Mouse (Mus musculus): ENCODE measurements at regions not wholly inside any gene's neighbourhood (a gene's known extent, or its start where the extent isn't known, plus 50 kb on each side); places are given as distances from the start of the nearest gene placed in this dataset.

DNA sequence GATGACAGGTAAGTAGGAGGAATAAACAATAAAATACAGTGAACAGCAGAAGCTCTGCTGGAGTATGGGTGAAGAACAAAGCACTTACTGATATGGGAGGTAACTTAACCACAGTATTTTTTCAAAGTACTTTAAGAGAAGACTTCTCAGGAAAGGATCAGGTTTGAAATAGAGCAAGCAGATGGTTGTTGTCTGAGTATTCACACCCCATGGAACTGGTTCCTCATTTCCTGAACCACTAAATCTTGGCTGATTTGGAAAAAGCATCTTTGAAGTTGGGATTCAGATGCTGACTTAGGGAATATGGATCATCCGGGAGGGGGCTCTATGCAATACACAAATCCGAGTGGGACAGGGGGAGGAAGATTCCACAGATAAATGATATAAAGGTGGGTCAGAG, 3930.7 kb downstream of the 9330182O14Rik start:
- no peak overlapping the region for H3K9ac ChIP-seq
- no peaks in the 10 kb centered on the region for H3K4me1 ChIP-seq (replicated peaks)
- WGBS, result 90% methylated on average over 2 of the region's 2 CpGs
- no peaks in the 10 kb centered on the region for H3K27me3 ChIP-seq
- H3K9me3 ChIP-seq, result no peaks in the 10 kb centered on the region
- H3K4me2 ChIP-seq, result no peak overlapping the region
- no peaks in the 10 kb centered on the region for H3K36me3 ChIP-seq
- H3K27ac ChIP-seq (replicated peaks), result no peak overlapping the region
- no peak overlapping the region for H3K4me3 ChIP-seq
- no peak for ATAC-seq (ENCODE audit: low FRiP score, low read depth)

DNA sequence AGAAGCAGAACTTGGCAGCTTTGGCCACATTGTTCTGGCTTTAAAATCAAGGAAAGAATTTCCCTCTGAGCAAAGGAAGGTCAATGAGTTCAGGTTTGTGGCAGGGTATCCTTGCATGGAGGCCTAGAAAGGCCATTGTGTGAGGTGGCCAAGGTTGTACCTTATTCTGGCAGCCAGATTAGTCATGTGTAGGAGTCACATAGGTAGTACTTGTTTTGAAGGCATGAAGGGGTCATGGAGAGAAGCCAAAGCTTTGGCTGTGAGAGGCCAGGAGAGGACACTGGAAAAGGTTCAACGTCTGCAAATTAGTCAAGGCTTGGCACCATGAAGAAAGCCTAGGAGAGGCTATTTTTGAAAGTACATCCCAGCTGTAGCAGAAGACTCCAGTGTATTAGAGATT, 3949.5 kb downstream of the 9330182O14Rik start:
- Histone ChIP-seq H3K9me3 (no peaks in the 10 kb centered on the region), H3K4me1 (replicated peaks) (no peaks in the 10 kb centered on the region), H3K27me3 (no peaks in the 10 kb centered on the region), H3K4me2 (no peak overlapping the region), H3K4me3 (no peak overlapping the region), H3K36me3 (no peaks in the 10 kb centered on the region), H3K27ac (replicated peaks) (no peak overlapping the region), H3K9ac (no peak overlapping the region)
- 83% methylated on average over 1 of the region's 1 CpGs for WGBS
- no peak for ATAC-seq (ENCODE audit: low FRiP score, low read depth)

DNA sequence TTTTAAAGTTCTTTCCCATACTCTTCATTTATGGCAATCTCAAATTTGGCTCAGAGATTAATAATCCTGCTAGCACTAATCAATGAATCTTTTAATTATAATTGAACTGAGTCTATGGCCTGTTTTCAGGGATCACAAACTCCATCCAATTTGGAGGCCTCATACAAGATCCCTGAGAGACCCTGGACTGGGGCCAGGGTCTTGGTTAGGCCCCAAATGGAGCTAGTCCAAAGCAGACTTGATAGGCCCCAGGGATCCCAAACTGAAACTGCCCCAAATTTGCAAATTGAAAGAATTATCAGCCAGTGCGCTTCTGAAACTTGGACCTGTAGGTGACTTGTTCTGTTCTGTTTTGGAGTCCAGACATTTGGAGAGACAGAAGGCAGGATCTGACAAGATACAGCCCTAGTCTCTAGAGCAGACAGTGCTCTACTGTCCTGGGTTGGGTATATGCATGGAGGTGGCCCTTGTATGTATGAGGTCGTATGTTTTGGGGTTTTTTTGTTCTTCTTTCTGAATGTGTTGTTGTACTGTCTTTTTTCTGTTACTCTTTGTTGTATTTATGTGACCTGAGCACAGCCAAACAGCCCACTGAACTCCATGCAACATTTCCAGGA, 3978.3 kb downstream of the 9330182O14Rik start:
- no peaks in the 10 kb centered on the region for H3K27me3 ChIP-seq
- no peak overlapping the region for H3K27ac ChIP-seq (replicated peaks)
- no peak for ATAC-seq (ENCODE audit: low FRiP score, low read depth)
- WGBS, result 67% methylated on average over 2 of the region's 2 CpGs
- H3K4me2 ChIP-seq, result no peak overlapping the region
- H3K9me3 ChIP-seq, result no peaks in the 10 kb centered on the region
- H3K4me3 ChIP-seq, result no peak overlapping the region
- no peak overlapping the region for H3K9ac ChIP-seq
- no peaks in the 10 kb centered on the region for H3K36me3 ChIP-seq
- H3K4me1 ChIP-seq (replicated peaks), result no peaks in the 10 kb centered on the region

DNA sequence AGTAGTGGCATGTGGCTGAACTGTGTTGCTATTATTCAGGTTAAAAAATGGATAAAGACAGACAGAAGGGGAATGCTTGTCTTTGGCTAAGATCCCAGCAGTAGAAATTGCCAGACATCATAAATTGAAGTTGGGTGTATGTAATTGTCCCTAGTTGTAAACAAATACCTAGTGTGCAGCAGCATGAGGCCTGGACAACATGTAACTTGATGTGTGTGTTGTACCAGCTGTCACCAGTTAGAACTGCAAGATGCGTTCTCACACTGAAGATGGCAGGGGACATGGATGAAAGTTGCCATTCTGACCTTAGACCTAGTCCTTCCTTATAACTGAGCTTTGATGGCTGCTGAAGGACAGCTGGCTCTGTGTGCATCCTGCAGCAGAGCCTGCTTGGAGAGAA, 4000.0 kb downstream of the 9330182O14Rik start:
- 53% methylated on average over 1 of the region's 1 CpGs for WGBS
- no peaks in the 10 kb centered on the region for H3K27me3 ChIP-seq
- no peak for ATAC-seq (ENCODE audit: low FRiP score, low read depth)
- H3K4me2 ChIP-seq, result no peak overlapping the region
- no peaks in the 10 kb centered on the region for H3K9me3 ChIP-seq
- H3K36me3 ChIP-seq, result no peaks in the 10 kb centered on the region
- no peak overlapping the region for H3K9ac ChIP-seq
- H3K4me1 ChIP-seq (replicated peaks), result no peaks in the 10 kb centered on the region
- no peak overlapping the region for H3K4me3 ChIP-seq
- no peak overlapping the region for H3K27ac ChIP-seq (replicated peaks)

All from hindbrain, embryonic 15.5 days (tissue).